Mouse (Mus musculus) bone marrow macrophage, adult 2 months (primary cell): ENCODE data around the gene Cisd3. TPM values are rescaled to one million over a fixed set of nuclear protein-coding genes. Genes with fewer than 3 reads are reported as not detected.

Source experiments
- H3K27ac ChIP-seq: 2 replicates; pipeline ENCODE4 v1.5.1; 2012; ENCODE audit warnings: low read depth, low read length; ENCODE audit not compliant: insufficient read depth
- H3K4me1 ChIP-seq: 2 replicates; pipeline ENCODE4 v1.6.1; 2012; ENCODE audit warnings: low read length; ENCODE audit not compliant: control insufficient read depth, insufficient read depth
- H3K4me3 ChIP-seq: 2 replicates; pipeline ENCODE4 v1.5.1; 2012; ENCODE audit warnings: mild to moderate bottlenecking, low read length, moderate library complexity; ENCODE audit not compliant: insufficient read depth
- CTCF ChIP-seq: IDR thresholded peaks from 2 replicates; pipeline ENCODE4 v1.5.1; 2012; ENCODE audit warnings: low read depth, mild to moderate bottlenecking, low read length, moderate library complexity
- POLR2A ChIP-seq: IDR thresholded peaks from 2 replicates; pipeline ENCODE4 v1.6.1; 2012; ENCODE audit warnings: mild to moderate bottlenecking, low read depth, low read length, borderline replicate concordance
- polyA plus RNA-seq: library from polyadenylated mRNA; stranded (reverse); fragments of >200 nt; gene quantifications from 2 replicates; pipeline ENCODE4 v1.2.4, GENCODE M21; 2012; ENCODE audit not compliant: missing spikeins, insufficient read depth, insufficient read length

The Cisd3 gene
- polyA plus RNA-seq, 1 experiment: 45.2 TPM

DNA sequence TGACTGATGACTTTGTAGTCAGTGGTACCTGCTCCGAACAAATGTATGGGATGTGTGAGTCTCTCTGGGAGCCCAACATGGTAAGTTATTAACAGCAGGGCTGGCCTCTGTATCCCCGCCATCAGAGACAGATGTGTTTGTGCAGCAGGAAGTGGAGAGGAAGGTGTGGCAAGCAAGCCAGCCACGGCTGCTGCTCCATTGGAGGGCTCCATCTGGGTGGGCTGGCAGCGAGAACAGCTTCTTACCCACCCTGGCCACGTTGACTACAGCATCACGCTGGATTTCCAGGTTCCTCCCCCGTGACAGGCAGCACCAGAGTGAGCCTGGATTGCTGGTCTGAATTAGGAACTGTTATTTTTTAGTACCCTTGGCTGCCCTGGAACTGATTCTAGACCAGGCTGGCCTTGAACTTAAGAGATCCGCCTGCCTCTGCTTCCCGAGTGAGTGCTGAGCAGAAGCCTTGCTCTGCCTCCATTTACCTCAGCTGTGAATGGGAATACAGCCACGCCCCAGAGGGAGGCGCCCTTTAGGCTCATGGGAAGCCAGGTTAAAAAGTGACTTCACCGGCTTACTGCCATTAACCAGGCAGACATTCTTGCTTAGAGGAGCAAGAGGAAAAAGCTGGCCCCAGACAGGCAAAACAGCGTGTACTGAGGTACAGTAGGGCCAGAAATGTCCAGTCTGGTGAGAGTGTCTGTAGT lies 25.7 kb downstream of the Cisd3 start:
- TF ChIP-seq CTCF (no peak), POLR2A (no peak)
- H3K27ac ChIP-seq: no peak overlapping the region
- no peak overlapping the region for H3K4me3 ChIP-seq
- H3K4me1 ChIP-seq: peaks cover 15% of the 10 kb centered on the region

DNA sequence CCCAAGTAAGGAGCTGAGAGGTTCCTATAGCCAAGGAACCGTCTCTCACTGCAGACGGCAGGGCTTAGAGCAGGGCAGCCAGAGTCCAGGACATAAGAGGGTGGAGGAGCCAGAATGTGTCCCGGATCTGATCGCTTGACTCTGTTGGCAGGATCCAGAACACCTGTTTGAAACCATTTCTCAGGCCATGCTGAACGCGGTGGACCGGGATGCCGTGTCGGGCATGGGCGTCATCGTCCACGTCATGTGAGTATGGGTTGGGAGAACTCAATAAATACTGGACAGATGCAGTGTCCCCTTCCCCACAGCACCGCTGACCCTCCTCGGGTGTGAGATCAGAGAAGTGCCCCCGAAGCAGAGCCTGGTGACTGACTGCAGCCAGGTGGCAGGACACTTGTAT lies 26.7 kb downstream of the Cisd3 start:
- peaks cover 18% of the 10 kb centered on the region for H3K4me1 ChIP-seq
- H3K4me3 ChIP-seq: no peak overlapping the region
- TF ChIP-seq POLR2A: no peak
- TF ChIP-seq CTCF: no peak
- no peak overlapping the region for H3K27ac ChIP-seq

DNA sequence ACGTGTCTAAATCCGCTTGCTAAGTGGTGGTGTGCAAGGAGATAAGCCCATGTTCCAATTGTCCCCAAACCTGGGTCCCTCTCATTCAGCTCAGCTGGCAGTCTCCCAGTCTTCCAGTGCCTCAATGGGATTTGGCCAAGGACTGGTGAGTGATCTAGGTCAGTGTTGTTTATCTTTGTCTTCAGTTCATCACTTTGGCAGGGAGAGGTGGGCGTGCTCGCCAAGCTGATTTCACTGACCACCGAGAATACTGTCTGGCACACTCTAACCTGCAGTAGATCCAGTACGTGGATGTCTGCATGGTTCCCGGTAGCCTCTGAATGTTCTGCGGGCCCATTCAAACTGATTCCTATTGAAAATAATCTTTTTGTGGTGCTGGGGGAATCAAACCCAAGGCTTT lies 28.3 kb downstream of the Cisd3 start:
- no peak for TF ChIP-seq CTCF
- no peak for TF ChIP-seq POLR2A
- Histone ChIP-seq H3K4me3 (no peak overlapping the region), H3K4me1 (peaks cover 32% of the 10 kb centered on the region), H3K27ac (no peak overlapping the region)

DNA sequence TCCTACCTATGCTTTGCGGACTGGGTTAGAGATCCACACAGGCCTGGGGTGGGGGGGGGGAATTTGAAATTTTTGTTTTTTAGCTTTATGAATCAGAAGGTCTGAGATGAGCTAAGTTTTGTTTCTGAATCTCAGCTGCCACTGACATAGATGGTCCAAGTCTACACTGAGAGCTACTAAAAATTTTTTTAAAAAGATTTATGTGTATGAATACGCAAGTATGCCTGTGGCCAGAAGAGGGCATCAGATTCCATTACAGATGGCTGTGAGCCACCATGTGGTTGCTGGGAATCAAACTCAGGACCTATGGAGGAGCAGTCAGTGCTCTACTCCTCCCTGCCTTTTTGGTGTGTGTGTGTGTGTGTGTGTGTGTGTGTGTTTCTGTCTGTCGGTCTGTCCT lies 28.7 kb downstream of the Cisd3 start:
- Histone ChIP-seq H3K27ac (no peak overlapping the region), H3K4me3 (no peak overlapping the region), H3K4me1 (peaks cover 37% of the 10 kb centered on the region)
- no peak for TF ChIP-seq POLR2A
- no peak for TF ChIP-seq CTCF

DNA sequence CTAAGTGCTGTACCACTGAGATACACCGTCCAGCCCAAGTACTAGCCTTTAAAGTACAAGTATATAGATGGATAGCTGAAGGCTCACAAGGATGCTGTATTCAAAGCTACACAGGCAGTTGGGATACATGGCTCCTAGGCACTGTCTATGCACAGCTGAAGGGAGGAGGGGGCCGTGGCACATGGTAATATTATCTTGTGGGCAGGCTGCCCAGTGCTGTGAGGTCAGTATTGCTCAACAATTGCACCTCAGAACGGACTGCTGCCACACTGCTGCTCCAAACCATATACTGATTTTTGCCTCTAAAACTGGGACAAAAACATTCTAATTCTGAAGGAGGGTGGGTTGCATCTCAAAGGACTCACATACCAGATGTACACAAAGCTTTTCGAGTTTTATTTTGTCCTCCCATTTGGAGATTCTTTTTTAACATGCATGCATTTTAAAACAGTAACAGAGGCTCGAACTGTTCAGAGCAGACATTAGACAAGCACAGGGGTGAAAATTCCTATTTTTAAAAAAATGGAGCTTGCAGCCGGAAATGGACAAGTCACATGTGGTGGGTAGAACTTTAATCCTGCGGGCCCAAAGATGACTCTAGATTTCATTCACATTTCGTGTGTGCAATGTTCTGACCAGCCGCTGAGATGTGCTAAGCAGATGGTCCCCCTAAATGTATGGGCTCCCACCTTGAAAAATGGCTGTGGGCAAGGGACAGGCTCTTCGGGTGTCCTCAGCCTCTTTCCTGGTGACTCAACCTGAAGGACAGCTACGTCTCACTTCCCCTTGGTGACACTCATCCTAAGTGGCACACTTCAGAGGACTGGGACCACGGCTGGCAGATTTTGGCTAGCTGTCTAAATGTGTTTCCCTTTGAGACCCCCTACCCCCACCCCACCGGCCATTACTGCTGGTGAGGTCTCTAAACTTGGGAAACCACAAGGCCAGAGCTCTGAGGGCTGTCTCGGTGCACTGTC lies 29.4 kb downstream of the Cisd3 start:
- H3K4me3 ChIP-seq: no peak overlapping the region
- peaks cover 41% of the 10 kb centered on the region for H3K4me1 ChIP-seq
- no peak for TF ChIP-seq CTCF
- no peak for TF ChIP-seq POLR2A
- 0 out of 2 replicates have a peak overlapping the region, but pooled peaks have one; percentile 3 for H3K27ac ChIP-seq

DNA sequence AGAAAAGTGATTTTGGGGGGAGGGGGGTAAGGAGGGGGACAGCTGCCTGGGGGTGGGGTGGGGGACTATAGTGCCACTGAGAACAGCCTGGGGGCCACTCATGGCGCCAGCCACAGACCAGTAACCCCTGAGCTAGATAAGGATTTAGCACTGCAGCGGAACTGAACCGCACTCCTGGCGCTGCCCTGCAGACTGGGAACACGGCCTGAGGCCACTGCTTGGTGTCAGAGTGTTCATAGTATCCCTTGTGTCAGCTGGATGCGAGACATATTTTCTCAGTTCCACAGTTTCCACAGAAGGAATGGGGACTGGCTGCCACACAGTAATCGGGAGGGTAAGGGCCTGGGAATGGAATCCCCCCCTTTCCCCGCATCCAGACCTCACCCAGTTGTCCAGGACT lies 30.4 kb downstream of the Cisd3 start:
- Histone ChIP-seq H3K27ac (no peak overlapping the region), H3K4me1 (peaks cover 41% of the 10 kb centered on the region), H3K4me3 (no peak overlapping the region)
- TF ChIP-seq CTCF (no peak), POLR2A (no peak)

DNA sequence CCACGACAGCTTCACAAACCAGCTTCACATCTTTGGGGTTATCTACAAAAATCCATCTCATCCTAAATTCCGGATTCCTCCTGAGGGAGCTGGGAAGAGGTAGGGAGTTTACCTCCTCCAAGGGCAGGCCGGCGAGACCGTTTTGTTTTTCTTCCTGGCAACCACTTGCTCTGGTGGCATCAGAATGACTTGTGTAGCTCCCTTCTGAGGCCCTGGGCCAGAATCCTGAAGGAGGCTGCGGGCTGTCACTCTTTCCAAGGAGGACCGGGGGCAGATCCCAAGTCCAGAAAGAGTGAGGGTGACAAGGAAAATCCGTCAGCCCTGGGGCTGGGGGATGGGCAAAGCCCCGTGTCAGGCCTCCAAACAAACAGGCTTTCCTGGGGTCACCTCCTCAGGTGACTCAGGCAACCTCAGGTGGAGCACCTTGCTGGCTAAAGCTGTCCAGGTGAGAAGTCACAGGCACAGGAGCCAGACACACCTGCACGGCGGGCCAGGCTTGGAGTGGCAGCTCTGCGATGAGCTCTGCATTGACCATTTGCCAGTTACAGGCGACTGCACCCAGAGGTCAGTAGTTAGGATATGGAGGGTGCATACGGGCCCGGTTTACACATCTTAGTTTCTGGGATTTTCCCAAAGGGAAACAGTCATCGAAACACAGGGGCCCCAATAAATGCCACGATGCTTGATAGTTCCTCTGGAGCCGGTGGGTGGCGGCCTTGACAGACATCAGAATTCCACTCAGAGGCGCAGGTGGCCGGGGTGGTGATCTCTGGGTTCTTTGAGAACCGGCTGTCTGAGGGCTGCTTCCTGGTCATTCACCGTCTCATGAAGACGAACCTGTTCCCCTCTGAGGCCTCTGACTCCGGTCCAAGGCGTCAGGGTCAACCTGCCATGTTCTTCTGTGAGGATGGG lies 32.0 kb downstream of the Cisd3 start:
- no peak for TF ChIP-seq CTCF
- TF ChIP-seq POLR2A: no peak
- peaks cover 41% of the 10 kb centered on the region for H3K4me1 ChIP-seq
- H3K27ac ChIP-seq: peak overlapping the region; percentile 26
- no peak overlapping the region for H3K4me3 ChIP-seq

DNA sequence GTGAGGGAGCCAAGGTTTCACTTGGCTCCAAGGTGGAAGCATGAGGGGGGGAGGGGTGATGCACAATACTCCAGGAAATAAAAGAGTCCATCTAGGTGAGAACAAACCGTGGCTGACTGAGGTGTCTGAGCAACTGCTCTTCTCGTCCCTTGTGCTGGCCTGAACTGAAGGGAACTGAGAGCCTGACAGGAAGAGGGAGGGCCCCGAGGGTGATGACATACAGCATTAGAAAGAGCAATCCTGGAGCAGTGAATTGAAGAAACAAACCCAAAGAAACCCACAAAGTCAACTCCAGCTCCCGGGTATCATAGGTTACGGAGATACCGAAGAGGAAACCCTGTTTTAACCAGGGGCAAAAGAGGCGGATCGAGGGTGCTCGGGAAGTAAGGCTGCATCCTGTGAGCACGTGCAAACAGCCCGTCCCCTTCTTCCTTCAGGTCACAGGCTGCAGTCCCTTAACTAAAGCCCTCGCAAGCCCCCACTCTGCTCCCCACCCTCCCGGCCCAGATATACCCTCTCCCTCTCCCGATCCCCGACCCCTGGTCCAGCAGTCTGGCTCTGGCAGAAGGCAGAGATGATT lies 32.7 kb downstream of the Cisd3 start:
- H3K4me1 ChIP-seq: peaks cover 41% of the 10 kb centered on the region
- H3K27ac ChIP-seq: peak overlapping the region; percentile 52
- H3K4me3 ChIP-seq: no peak overlapping the region; the same call in 1 of the 2 replicates
- TF ChIP-seq POLR2A: no peak
- TF ChIP-seq CTCF: no peak

DNA sequence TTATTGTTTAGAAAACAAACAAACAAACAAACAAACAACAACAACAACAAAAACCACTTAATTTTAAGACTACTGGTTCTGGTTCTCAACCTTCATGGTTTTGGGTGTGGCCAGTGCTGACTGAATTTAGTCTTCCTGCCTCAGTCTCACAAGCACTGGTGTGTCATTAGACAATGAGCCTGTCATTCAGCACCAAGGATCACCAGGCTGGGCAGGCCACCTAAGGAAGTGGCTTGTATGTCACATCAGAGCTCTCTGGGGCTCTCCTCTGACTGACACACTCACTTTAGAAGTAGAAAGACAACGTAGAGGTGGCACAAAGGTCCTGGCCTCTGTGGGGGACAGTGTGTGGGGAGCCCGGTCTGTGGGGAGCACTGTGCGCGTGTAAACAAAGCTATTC lies 33.4 kb downstream of the Cisd3 start:
- no peak for TF ChIP-seq POLR2A
- TF ChIP-seq CTCF: no peak
- Histone ChIP-seq H3K27ac (peak overlapping the region; percentile 52), H3K4me3 (no peak overlapping the region; the same call in 1 of the 2 replicates), H3K4me1 (peaks cover 41% of the 10 kb centered on the region)
